Mouse (Mus musculus) cerebellum, postnatal 4 days (tissue): ENCODE results near the gene Ncoa3.
"Not testable (repeated sequence)": the region's sequence is repeated elsewhere in the genome, so short reads cannot be mapped to it uniquely, and the experiment has no call there.

ENCODE experiments used
- DNase-seq, 2 experiments: peaks; one replicate each; pipeline ENCODE4 v3.0.0; 2022; ENCODE audit warnings: low spot score in 2 of 2, mixed read lengths in 1 of 2

The Ncoa3 gene

DNA sequence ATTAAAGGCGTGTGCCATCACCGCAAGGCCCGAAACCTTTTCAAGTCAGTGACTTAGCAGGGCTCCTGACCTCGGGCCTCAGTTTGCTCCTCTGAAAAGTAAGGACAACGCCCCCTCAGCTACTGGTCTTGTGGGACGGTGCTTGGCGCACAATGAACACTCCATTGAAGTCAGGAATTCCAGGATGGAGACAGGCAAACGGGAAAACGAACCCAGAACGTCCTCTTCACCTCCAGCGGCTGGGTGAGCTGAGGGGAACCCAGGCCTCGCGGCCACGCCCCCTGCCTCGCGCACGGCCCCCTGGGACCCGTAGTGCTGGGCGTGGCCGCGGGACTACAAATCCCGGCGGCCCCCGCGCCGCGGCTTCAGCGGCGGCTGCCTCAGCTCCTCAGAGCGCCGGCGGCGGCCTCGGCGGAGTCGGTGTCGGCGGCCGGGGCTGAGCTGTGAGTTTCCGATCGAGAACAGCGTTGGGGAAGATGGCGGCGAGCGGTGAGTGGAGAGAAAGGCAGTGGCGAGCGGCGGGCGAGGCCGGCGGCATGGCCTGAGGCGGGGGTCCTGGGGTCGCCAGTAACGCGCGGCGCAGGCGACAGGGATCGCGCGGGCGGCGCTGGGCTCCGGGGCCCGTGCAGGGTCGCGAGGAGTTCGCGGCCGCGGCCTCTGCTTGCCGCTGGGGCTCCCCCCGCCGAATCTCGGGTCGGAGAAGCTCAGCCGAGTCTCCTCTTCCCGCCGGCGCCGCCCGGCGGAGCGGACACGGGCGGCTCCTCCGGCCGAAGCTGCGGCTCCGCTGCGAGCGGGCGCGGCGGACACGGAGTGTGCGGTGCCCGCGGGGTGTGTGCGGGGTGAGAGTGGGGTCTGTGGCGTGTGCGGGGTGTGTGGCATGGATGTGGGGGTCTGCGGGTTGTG is at the start of gene Ncoa3:
Ncoa3 (plus strand) TSS at position 367 of the 903 bp plus-strand sequence.
- peak; percentile 90 to 94 for DNase-seq

DNA sequence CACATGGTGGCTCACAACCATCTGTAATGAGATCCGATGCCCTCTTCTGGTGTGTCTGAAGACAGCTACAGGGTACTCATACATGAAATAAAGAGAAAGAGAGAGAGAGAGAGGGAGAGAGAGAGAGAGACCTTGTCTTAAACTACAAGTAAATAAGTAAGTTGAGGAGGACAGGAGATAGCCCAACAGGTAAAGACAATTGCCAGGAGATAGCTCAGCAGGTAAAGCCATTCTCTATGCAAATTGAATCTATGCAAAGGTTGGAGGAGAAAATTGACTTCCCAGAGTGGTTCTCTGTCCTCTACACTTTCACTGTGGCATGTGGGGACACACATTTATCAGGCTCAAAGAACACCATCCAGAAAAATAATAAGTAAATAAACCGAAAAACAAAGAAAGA is 49.3 kb upstream of the Ncoa3 start:
- DNase-seq: no peak

DNA sequence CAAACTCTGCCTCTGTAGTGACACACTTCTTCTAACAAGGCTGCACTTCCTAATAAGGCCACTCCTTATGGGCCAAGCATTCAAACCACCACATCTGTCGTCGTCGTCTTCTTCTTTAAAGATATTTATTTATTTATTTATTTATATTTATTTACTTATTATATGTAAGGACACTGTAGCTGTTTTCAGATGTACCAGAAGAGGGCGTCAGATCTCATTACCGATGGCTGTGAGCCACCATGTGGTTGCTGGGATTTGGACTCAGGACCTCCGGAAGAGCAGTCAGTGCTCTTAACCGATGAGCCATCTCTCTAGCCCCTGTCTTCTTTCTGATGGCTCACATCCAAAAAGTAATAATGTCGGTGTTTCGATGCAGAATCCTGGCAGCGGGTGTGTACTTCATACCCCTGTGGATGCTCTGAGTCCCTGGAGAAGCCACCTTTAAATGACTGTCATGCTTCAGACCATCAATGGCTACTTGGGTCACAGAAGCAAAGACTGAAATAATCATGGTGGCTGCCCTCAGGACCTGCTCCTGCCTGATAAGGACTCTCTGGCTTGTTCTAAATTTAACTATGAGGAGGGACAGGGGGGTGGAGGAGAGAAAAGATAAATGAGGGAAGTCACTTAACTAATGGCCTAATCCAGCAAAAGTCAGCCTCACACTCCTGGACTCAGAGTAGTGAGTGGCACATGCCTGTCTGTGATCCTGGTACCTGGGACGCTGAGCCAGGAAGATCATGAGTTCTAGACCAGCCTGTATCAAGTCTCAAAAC is 47.7 kb upstream of the Ncoa3 start:
- no peak for DNase-seq

DNA sequence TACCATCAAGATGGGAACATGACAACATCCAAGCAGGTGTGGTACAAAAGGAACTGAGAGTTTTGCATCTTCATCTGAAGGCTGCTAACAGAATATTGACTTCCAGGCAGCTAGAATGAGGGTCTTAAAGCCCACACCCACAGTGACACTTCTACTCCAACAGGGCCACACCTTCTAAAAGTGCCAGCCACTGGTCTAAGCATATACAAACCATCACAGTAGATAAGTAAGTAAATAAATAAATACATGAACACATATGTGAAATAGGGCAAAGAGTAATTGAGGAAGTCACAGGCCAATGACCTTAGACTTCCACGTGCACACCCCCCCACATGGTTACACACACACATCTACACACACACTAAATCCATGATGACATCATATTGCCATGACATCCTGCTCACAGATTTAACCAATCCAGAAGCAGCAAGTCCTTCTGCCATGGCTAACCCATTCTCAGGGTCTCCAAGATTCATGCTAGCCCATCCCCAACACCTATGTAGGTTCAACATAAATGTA is 46.3 kb upstream of the Ncoa3 start:
- DNase-seq: no peak

DNA sequence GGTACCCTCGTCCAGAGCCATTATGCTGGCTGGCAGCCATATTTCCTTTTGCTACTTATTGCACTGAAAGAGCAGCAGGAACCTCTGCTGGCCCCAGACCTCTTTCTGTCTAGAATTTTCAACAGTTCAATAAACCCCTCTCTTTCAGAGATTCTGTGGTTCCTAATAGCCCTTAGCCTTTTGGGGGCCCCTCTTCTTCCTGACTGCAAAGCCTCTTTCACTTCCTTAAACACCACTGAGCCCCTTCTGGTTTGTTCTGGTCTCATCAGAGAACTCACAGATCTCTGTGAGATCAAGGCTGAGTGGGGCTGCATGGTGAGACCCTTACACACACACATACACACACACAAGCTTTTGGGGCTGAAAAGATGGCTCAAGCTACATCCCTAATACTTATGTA is 44.4 kb upstream of the Ncoa3 start:
- no peak for DNase-seq

DNA sequence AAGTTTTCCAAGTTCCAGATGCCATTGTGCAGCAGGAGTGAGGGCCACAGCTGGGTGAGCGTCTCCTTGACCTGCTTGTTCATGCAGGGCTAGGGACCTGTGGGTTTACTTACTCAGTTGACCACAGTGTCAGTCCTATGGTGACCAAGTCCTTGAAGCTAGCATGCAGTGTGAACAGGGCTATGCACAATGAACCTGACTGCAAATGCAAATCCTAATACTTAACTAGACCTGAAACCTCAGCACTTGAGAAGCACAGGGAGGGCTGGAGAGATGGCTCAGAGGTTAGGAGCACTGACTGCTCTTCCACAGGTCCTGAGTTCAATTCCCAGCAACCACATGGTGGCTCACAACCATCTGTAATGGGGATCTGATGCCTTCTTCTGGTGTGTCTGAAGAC is 43.7 kb upstream of the Ncoa3 start:
- not testable (repeated sequence) for DNase-seq

DNA sequence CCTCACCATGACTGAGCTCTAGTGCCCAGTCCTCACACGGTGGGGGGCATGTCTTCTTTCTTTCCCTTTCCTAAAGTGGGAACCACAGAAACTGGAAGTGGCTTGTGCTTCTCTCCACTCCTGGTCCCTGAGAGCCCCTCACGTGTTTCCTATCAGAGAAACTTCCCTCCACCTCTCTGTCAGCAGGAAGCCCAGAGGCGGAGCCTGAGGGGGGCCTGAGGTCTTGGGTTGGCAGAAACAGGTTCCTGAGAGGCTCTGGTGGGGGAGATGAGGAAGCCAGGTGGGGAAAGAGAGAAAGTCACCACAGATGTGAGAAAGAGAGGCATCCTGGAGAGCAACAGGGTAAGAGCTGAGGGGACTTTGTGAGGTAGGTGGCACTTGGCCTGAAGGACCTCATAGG is 42.7 kb upstream of the Ncoa3 start:
- no peak for DNase-seq

DNA sequence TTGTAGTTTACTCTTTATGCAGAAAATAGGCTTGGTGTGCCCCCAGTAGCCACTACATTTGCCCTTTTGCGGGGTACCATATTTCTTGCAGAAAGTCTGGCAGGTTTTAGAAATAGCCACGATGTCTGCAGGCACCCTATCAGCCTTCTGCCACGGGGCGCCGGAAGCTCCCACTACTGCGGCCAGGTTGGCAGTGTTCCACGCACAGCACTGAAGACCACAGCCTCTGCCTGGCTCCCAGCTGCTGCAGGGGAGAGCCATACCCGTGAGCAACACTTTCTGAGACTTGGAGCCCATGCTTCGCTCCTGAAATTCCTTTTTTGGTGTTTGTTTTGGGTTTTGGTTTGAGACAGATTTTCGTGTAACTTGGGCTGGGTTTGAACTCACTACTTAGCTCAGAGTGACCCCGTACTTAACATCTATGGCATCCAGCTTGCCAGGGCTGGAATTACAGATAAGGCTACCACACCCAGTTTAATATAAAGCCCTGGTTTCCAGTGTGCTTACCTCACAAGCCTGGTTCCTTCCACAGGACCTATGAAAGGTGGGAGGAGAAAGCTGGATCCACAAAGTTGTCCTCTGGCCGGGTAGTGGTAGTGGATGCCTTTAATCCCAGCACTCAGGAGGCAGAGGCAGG is 40.9 kb upstream of the Ncoa3 start:
- DNase-seq: no peak

DNA sequence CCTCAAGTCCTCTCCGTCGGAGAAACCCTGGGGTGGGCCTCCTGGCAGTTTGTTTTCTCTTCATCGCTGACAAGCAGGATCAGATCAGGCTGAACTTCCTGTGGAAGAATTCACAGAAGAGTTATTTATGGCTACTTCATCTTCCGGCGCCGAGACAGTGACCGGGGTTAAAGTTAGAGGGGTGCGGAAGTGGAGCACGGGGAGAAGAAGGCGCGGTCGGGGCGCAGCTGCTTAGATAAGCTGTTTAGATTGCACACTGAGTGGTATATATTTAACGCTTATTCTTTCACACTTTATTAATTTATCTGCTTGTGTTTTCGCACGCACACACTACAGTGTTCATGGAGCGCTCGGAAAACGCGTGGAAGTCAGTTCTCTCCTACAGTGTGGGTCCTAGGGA is 37.6 kb upstream of the Ncoa3 start:
- DNase-seq: no peak

DNA sequence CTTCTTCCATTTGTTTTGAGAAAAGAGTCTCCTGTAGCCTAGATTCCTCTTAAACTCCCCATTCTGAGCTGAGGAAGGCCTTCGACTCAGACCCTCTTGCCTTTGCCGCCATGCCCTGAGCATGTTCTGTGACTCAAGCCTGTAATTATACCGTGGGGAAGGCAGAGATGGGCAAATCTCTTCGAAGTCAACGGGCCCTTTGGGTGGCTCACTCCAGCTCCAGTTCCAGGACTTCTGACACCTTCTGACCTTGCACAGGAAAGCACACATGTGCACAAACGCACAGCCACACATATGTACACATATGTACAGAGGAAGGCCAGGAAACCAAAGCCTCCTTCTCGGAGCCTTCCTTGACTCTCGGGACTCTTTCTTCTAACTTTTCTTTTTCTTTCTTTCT is 37.0 kb upstream of the Ncoa3 start:
- no peak for DNase-seq

DNA sequence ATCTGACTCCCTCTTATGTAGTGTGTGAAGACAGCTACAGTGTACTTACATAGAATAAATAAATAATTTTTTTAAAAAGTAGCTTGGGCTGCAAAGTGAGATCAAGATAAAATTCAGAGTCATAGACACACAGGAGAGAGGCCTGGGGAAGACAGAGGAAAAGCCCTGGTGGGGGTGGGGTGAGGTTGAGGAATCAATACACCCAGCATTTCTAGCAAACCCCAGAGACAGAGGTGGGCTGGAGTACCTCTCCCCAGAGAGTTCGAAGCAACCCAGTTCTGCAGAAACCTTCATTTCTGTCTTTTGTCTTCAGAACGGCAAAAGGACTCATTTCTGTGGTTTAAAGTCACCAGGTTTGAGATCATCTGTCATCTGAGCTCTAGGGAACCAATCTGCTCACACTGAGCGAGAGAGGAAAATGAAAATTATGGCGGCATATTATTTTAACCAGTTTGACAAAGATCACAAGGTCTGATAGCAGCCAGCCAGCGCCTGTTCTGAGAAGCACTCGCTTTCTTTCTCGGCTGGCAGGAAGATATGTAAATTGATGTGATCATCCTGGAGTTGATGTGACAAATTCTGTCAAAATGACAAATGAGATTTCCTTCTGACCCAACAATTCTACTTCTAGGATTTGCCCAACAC is 36.2 kb upstream of the Ncoa3 start:
- DNase-seq: no peak

DNA sequence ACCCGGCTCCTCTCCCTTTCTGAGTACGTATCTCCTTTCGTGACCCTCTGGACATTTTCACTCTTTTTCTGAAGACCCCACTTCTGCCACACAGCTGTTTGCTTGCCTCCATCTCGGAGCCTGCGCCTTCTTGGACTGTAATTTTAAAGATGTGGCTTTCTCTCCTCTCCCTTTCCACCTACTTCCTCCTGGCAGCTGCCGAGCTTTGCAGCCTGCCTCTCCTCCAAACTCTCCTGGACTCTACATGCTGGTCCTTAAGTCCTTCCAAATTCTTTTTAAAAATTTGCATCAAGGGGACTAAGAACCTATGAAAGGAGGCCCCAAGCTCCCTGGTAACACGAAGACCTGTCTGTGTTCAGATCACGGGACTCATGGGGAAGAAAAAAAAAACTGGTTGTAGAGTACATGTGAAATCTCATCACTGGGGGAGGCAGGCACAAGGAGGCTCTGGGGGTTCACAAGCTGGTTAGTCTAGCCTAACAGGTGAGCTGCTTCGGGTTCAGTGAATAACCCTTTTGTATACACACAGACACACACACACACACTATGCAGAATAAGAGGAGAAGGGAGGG is 35.1 kb upstream of the Ncoa3 start:
- DNase-seq: no peak

DNA sequence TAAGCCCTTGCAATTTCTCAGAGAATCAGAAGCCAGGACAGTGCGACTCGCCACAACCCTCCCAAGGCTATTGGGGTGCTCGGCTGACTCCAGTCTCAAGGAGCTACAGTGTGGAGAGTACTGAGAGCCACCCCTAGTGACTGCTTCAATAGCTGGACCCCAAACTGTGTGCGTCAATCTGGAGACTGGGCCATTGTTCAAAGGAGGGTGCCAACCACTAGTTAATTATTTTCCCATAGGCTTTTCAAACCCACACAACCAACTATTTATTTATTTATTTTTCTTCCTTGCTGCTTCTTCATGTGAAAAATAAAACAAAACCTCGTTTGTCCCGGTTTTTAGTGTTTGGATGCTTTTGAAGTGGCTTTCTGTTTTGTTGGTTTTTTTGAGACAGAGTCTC is 33.9 kb upstream of the Ncoa3 start:
- DNase-seq: no peak

DNA sequence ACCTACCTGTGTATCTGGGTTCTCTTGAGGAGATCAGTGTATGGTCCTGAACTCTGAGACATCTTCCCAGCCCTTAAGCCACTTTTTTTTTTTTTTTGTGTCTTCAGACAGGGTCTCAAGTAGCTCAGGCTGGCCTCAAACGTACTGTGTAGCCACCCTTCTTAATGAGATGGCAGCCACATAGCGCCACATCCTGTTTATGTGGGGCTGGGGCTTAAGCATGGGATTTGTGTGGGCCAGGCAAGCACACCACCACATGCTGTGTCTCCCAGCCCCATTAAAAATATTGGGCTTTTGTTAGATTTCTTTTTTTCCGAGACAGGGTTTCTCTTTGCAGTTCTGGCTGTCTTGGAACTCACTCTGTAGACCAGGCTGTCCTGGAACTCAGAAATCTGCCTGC is 31.7 kb upstream of the Ncoa3 start:
- DNase-seq: no peak

DNA sequence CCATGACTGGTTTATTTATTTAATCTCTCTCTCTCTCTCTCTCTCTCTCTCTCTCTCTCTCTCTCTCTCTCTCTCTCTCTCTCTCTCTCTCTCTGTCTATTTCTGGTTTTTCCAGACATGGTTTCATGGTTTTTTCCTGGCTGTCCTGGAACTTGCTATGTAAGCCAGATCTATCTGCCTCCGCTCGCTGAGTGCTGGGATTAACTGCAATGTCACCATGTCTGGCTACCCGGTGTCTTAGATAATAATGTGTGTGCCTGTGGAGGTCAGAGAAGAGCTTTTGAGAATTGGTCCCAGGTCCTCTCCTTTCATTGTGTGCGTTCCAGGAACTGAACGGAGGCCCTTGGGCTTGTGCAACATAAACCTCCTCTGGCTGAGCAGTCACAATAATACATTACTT is 29.6 kb upstream of the Ncoa3 start:
- DNase-seq: no peak

DNA sequence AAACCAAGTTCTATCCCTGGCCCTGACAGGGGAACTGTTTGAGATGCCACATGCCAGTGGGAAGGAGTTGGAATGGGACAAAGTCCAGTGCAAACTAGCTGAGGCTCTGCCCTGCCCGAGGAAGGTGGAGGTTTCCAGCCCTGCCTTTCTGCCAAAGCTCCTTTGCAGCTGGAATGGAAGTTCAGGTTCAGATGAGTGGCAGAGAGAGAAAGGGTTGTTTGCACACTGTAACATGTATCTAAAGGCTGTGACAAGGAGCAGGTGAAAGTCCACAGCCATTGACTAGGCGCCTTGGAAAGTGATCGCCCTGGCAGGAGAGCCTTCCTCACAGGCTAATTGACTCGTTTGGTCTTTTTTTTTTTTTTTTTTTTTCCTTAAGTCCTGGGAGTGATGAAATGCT is 28.3 kb upstream of the Ncoa3 start:
- no peak for DNase-seq

DNA sequence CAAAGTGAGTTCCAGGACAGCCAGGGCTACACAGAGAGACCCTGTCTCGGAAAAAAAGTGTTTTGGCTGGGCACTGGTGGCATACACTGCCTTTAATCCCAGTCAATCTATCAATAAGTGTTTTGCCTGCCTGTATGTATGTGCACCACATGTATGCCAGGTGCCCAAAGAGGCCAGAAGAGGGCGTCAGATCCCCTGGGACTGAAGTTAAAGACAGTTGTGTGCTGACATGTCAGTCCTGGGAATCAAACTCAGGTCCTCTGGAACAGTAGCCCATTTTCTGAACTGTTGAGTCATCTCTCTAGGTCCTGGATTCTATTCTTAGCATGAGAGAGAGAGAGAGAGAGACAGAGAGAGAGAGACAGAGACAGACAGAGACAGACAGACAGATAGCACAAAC is 25.4 kb upstream of the Ncoa3 start:
- no peak for DNase-seq

DNA sequence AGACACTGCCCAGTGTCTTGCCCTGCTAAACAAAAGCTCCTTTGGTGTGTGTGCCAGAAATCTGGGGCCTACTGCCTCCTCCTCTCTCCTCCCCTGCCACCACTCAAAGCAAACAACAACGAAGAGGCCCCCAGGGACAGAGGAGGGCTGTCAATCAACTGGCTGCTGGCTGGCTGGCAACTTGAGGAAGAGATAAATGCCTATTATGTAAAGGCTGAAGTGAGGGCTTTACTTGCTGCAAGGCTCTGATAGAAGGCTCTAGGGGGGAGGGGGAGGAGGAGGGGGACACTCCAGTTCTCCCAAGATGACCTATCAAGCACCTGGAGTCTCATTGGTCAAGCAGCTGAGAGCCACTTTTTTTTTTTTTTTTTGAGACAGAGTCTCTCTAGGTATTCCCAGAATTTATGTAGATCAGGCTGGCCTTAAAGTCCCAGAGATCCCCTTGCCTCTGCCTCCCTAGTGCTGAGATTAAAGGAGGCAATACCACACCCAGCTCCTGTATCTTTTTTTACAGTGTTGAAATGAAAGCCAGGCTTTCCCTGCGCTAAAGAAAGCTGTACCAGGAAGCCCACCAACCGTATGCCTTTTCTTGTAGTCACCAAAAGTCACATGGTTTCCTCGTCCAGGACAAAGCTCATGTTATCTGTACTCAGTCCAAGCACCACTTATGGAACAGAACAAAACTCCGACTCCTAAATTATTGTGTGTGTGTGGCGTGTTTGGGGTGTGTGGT is 24.4 kb upstream of the Ncoa3 start:
- peak in 1 of 2 experiments; percentile 14 for DNase-seq

DNA sequence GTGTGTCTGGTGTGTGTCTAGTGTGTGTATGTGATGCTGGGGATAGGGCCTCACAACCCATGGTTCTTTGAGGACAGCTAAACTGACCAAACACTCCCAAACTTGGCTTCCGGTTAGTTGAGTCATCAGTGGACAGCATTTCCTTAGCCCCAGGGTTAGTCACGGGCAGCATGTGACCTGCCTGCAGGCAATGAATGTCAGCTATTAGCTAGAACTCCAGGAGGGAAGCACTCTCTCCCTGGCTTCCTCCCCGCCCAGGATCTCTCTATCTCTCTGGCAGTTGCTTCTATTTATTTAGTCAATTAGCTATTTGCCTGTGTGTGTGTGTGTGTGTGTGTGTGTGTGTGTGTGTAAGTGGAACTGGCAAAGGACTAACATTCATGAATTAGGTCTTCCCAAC is 23.6 kb upstream of the Ncoa3 start:
- DNase-seq: no peak

DNA sequence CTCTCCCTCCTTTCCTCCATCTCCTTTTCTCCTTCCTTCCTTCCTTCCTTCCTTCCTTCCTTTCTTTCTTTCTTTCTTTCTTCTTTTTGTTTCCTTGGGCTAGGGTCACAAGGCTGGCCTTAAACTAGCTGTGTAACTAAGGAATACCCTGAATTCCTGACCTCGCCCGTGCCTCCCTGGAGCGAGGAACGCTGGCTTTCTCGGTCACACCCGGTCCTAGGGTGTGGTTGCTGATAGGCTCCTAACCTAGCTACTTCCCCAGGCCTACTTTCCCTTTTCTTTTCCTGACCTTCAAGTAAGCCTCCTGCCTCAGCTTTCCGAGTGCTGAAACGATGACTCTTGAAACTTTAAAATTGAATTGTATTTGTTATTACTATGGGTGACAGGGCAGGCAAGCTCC is 23.0 kb upstream of the Ncoa3 start:
- DNase-seq: no peak

DNA sequence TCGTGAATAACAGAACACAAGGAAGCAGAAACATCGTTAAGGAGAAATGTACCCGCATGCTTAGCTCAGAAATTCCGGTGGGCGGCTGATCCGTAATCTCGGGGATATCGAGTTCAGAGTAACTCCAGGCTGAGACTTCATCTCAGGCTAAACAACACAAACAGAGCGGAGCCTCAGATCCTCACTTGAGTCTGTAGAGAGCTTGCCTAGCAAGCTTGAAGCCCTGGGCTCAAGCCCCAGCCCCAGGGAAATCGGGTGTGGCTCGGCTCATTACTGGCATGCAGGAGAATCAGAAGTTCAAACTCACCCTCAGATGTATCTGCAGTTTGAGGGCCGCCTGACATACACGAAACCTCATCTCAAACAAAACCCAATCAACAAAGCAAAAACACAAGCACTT is 22.5 kb upstream of the Ncoa3 start:
- no peak for DNase-seq
